Mouse (Mus musculus): ENCODE data around the gene 1500009L16Rik.

GRCm38 (mm10) chr10:83777253-83777652 is 54.6 kb downstream of the 1500009L16Rik start:
- TF ChIP-seq CTCF (IDR thresholded peaks at IDR 0.05; ENCODE audit: control insufficient read depth, insufficient read depth, insufficient replicate concordance, low read depth, low read length) (no peak), POLR2A (IDR thresholded peaks at IDR 0.05; ENCODE audit: control insufficient read depth, low read depth, low read length) (no peak)

All from testis, adult 2 months (tissue).